Mouse (Mus musculus): ENCODE measurements around the gene Drap1. TPM values are rescaled to one million over a fixed set of nuclear protein-coding genes. Genes with fewer than 3 reads are reported as not detected.

Gene Drap1
- polyA plus RNA-seq, 1 experiment = 195 TPM

DNA sequence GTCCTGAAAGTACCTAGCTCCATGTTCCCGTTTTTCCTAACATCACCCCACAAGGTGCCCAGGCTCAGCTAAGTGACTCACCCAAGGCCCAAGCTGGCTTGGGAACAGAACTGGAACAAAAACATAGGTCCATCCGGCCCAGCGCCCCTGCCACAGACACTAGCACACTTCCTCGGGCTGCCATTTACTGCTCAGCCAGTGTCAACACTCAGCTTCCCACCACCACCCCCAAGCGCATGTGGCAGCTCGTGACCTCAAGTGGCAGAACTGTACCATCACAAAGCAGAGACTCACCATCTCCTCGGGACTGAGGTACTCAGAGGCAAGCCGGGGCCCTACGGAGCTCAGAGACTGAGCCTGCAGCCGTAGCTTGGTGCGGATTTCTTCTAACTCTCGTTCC lies 41.5 kb downstream of the Drap1 start:
- TF ChIP-seq CTCF (IDR thresholded peaks at IDR 0.05; ENCODE audit: control insufficient read depth, insufficient read depth, low read length) = no peak
- TF ChIP-seq POLR2A (IDR thresholded peaks at IDR 0.05; ENCODE audit: borderline replicate concordance, control insufficient read depth, low read depth, low read length) = no peak
- no peak overlapping the region for H3K4me3 ChIP-seq (replicated peaks; ENCODE audit: control insufficient read depth, low read depth, low read length)
- H3K27ac ChIP-seq (ENCODE audit: control insufficient read depth, insufficient read depth, low read depth, low read length, poor library complexity) = no peak overlapping the region
- WGBS = 92% methylated on average over 12 of the region's 12 CpGs
- H3K4me1 ChIP-seq (ENCODE audit: control insufficient read depth, insufficient read depth, low read length) = peaks cover 1% of the 10 kb centered on the region; the same call in 1 of the 2 replicates

DNA sequence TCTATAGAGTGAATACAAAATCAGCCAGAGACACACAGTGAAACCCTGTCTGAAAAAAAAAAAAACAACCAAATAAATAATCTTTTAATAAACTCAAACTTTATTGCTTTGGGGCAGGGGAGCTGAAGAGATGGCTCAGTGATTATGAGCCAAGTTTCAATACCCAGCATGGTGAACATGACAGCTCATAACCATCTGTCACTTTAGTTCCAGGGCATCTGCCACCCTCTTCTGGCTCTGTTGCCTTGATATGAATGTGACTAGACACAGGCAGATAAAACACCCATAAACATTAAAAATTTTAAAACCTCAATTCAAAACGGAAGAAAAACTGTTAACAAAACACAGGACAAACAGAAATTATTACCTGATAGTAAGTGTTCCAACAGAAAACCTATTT lies 47.3 kb downstream of the Drap1 start:
- 88% methylated on average over 1 of the region's 1 CpGs for WGBS
- no peak for TF ChIP-seq CTCF (IDR thresholded peaks at IDR 0.05; ENCODE audit: control insufficient read depth, insufficient read depth, low read length)
- TF ChIP-seq POLR2A (IDR thresholded peaks at IDR 0.05; ENCODE audit: borderline replicate concordance, control insufficient read depth, low read depth, low read length) = no peak

DNA sequence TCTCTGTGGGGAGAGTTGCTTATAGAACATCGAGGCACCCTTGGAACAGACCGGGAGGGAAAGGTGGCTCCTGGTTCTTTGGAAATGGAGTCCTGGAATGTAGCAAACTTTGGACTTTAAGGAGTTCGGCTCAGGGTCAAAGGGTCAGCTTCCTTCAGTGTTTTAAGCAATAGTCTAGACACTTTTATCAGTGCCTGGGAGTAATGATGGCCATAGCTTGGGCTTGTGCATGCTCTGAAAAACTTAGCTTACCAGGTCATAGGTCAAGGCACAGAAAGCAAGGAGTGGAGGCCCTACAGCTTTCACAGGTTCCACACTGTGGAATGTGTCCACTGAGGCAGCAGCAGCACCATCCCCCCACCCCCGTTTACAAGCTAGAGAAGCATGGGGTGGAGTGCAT lies 50.0 kb downstream of the Drap1 start:
- 86% methylated on average over 4 of the region's 4 CpGs for WGBS
- TF ChIP-seq CTCF (IDR thresholded peaks at IDR 0.05; ENCODE audit: control insufficient read depth, insufficient read depth, low read length) (no peak), POLR2A (IDR thresholded peaks at IDR 0.05; ENCODE audit: borderline replicate concordance, control insufficient read depth, low read depth, low read length) (no peak)
- H3K4me1 ChIP-seq (ENCODE audit: control insufficient read depth, insufficient read depth, low read length) = no peaks in the 10 kb centered on the region
- no peak overlapping the region for H3K4me3 ChIP-seq (replicated peaks; ENCODE audit: control insufficient read depth, low read depth, low read length)
- no peak overlapping the region for H3K27ac ChIP-seq (ENCODE audit: control insufficient read depth, insufficient read depth, low read depth, low read length, poor library complexity)

More for the DNA sequence above, 47.3 kb downstream of the Drap1 start:
- Histone ChIP-seq H3K27ac (ENCODE audit: control insufficient read depth, insufficient read depth, low read depth, low read length, poor library complexity) (no peak overlapping the region), H3K4me3 (replicated peaks; ENCODE audit: control insufficient read depth, low read depth, low read length) (no peak overlapping the region), H3K4me1 (ENCODE audit: control insufficient read depth, insufficient read depth, low read length) (no peaks in the 10 kb centered on the region)

DNA sequence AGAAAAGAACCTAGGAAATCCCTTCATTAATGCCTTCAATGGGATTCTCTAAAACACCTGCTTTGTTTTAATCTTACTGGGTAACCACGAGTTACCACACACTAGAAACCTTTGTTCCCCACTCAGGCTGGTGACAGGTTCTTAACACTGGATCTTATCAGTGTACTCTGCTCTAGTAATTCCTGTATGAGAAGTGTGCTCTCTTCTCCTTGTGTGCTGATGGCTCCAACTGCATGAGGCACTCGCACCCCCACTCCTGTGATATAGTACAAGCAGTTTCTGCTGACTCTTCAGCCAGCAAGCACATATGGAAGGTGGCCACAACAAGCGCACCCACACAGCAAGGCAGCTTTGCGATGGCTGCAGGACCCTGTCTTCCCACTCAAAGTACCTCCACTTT lies 50.6 kb downstream of the Drap1 start:
- Histone ChIP-seq H3K4me3 (replicated peaks; ENCODE audit: control insufficient read depth, low read depth, low read length) (no peak overlapping the region), H3K27ac (ENCODE audit: control insufficient read depth, insufficient read depth, low read depth, low read length, poor library complexity) (no peak overlapping the region), H3K4me1 (ENCODE audit: control insufficient read depth, insufficient read depth, low read length) (no peaks in the 10 kb centered on the region)
- no peak for TF ChIP-seq POLR2A (IDR thresholded peaks at IDR 0.05; ENCODE audit: borderline replicate concordance, control insufficient read depth, low read depth, low read length)
- no peak for TF ChIP-seq CTCF (IDR thresholded peaks at IDR 0.05; ENCODE audit: control insufficient read depth, insufficient read depth, low read length)
- WGBS = 81% methylated on average over 4 of the region's 4 CpGs

Other genes starting within 250 kb of the Drap1 start
- 12.0 and 16.5 TPM in 2 replicates for gene Pacs1, start 151.9 kb downstream of the Drap1 start, polyA plus RNA-seq (2011; ENCODE audit: insufficient read depth, insufficient read length, low replicate concordance, missing spikeins)
- gene Sf3b2, start 129.5 kb downstream of the Drap1 start, polyA plus RNA-seq (2011; ENCODE audit: insufficient read depth, insufficient read length, low replicate concordance, missing spikeins) = 83.5 and 101 TPM in 2 replicates
- gene Gal3st3, start 126.6 kb downstream of the Drap1 start, polyA plus RNA-seq (2011; ENCODE audit: insufficient read depth, insufficient read length, low replicate concordance, missing spikeins) = 0.82 TPM in 1 of 2 replicates, not detected in the other
- not detected in 2 replicates for gene Catsper1, start 89.2 kb downstream of the Drap1 start, polyA plus RNA-seq (2011; ENCODE audit: insufficient read depth, insufficient read length, low replicate concordance, missing spikeins)
- not detected in 2 replicates for gene Cst6, start 75.4 kb downstream of the Drap1 start, polyA plus RNA-seq (2011; ENCODE audit: insufficient read depth, insufficient read length, low replicate concordance, missing spikeins)
- 26.5 and 37.8 TPM in 2 replicates for gene Eif1ad, start 58.2 kb downstream of the Drap1 start, polyA plus RNA-seq (2011; ENCODE audit: insufficient read depth, insufficient read length, low replicate concordance, missing spikeins)
- gene Banf1, start 57.8 kb downstream of the Drap1 start, polyA plus RNA-seq (2011; ENCODE audit: insufficient read depth, insufficient read length, low replicate concordance, missing spikeins) = 117 and 121 TPM in 2 replicates
- gene Sart1, start 36.3 kb downstream of the Drap1 start, polyA plus RNA-seq (2011; ENCODE audit: insufficient read depth, insufficient read length, low replicate concordance, missing spikeins) = 161 and 213 TPM in 2 replicates
- gene Tsga10ip, start 22.5 kb downstream of the Drap1 start, polyA plus RNA-seq (2011; ENCODE audit: insufficient read depth, insufficient read length, low replicate concordance, missing spikeins) = not detected in 2 replicates
- gene AI837181, start 165 bp upstream of the Drap1 start, polyA plus RNA-seq (2011; ENCODE audit: insufficient read depth, insufficient read length, low replicate concordance, missing spikeins) = 7.0 and 21.5 TPM in 2 replicates
- not detected in 2 replicates for gene Fosl1, start 22.6 kb upstream of the Drap1 start, polyA plus RNA-seq (2011; ENCODE audit: insufficient read depth, insufficient read length, low replicate concordance, missing spikeins)
- 4.3 and 8.0 TPM in 2 replicates for gene Ccdc85b, start 32.9 kb upstream of the Drap1 start, polyA plus RNA-seq (2011; ENCODE audit: insufficient read depth, insufficient read length, low replicate concordance, missing spikeins)
- gene Fibp, start 35.6 kb upstream of the Drap1 start, polyA plus RNA-seq (2011; ENCODE audit: insufficient read depth, insufficient read length, low replicate concordance, missing spikeins) = 76.0 and 88.6 TPM in 2 replicates
- gene Ctsw, start 43.5 kb upstream of the Drap1 start, polyA plus RNA-seq (2011; ENCODE audit: insufficient read depth, insufficient read length, low replicate concordance, missing spikeins) = 9.5 and 20.6 TPM in 2 replicates
- gene Efemp2, start 49.0 kb upstream of the Drap1 start, polyA plus RNA-seq (2011; ENCODE audit: insufficient read depth, insufficient read length, low replicate concordance, missing spikeins) = 229 and 236 TPM in 2 replicates
- 43.1 and 55.9 TPM in 2 replicates for gene Mus81, start 63.4 kb upstream of the Drap1 start, polyA plus RNA-seq (2011; ENCODE audit: insufficient read depth, insufficient read length, low replicate concordance, missing spikeins)
- 441 and 478 TPM in 2 replicates for gene Cfl1, start 65.5 kb upstream of the Drap1 start, polyA plus RNA-seq (2011; ENCODE audit: insufficient read depth, insufficient read length, low replicate concordance, missing spikeins)
- 4.0 and 4.8 TPM in 2 replicates for gene 1700020D05Rik, start 78.8 kb upstream of the Drap1 start, polyA plus RNA-seq (2011; ENCODE audit: insufficient read depth, insufficient read length, low replicate concordance, missing spikeins)
- 15.6 and 32.5 TPM in 2 replicates for gene Snx32, start 85.6 kb upstream of the Drap1 start, polyA plus RNA-seq (2011; ENCODE audit: insufficient read depth, insufficient read length, low replicate concordance, missing spikeins)
- gene Ovol1, start 135.7 kb upstream of the Drap1 start, polyA plus RNA-seq (2011; ENCODE audit: insufficient read depth, insufficient read length, low replicate concordance, missing spikeins) = not detected in 2 replicates
- gene Ap5b1, start 143.0 kb upstream of the Drap1 start, polyA plus RNA-seq (2011; ENCODE audit: insufficient read depth, insufficient read length, low replicate concordance, missing spikeins) = 7.4 and 12.4 TPM in 2 replicates
- 68.6 and 132 TPM in 2 replicates for gene Rnaseh2c, start 176.9 kb upstream of the Drap1 start, polyA plus RNA-seq (2011; ENCODE audit: insufficient read depth, insufficient read length, low replicate concordance, missing spikeins)
- gene Kat5, start 185.3 kb upstream of the Drap1 start, polyA plus RNA-seq (2011; ENCODE audit: insufficient read depth, insufficient read length, low replicate concordance, missing spikeins) = 41.5 and 87.3 TPM in 2 replicates
- 17.3 and 36.3 TPM in 2 replicates for gene Rela, start 212.5 kb upstream of the Drap1 start, polyA plus RNA-seq (2011; ENCODE audit: insufficient read depth, insufficient read length, low replicate concordance, missing spikeins)
- 72.2 and 101 TPM in 2 replicates for gene Sipa1, start 238.7 kb upstream of the Drap1 start, polyA plus RNA-seq (2011; ENCODE audit: insufficient read depth, insufficient read length, low replicate concordance, missing spikeins)

Measured in bone marrow, adult 2 months (tissue).